Mouse (Mus musculus): ENCODE results near the gene Rhox7b.
"Not testable (repeated sequence)": the region's sequence is repeated elsewhere in the genome, so short reads cannot be mapped to it uniquely, and the experiment has no call there.

GRCm38 (mm10) chrX:37897132-37897531, at the start of gene Rhox7b:
- not testable (repeated sequence) for TF ChIP-seq GATA1 (IDR thresholded peaks at IDR 0.05; ENCODE audit: borderline replicate concordance, low read length); FLI1 (IDR thresholded peaks at IDR 0.05; ENCODE audit: low read length)

Measured in megakaryocyte, embryonic 14.5 days (primary cell).